Mouse (Mus musculus) intestine, embryonic 14.5 days (tissue): ENCODE results near the gene Abhd12. TPM values are rescaled to one million over a fixed set of nuclear protein-coding genes. Genes with fewer than 3 reads are reported as not detected.

ENCODE experiments used
- ATAC-seq: fragments of 200-750 bp; cut with Nextera tagmentation; replicated peaks from 2 replicates; pipeline ENCODE4 v1.8.0; 2017; ENCODE audit warnings: low read depth, moderate number of reproducible peaks, moderate TSS enrichment, moderate library complexity; ENCODE audit not compliant: low FRiP score, low TSS enrichment
- DNase-seq: peaks from one replicate; pipeline ENCODE4 v3.0.0-alpha.2; 2018; ENCODE audit warnings: low spot score
- H3K27ac ChIP-seq: fragments of 300-500 bp; sonication (generic); 2 replicates; pipeline ENCODE4 v1.5.1; 2014; ENCODE audit warnings: low read depth, mild to moderate bottlenecking, control low read depth
- H3K27me3 ChIP-seq: fragments of 300-500 bp; sonication (generic); replicated peaks from 2 replicates; pipeline ENCODE4 v1.6.1; 2014; ENCODE audit warnings: low read length, control low read depth; ENCODE audit not compliant: control insufficient read depth, insufficient read depth
- H3K36me3 ChIP-seq: fragments of 300-500 bp; sonication (generic); 2 replicates; pipeline ENCODE4 v1.6.1; 2014; ENCODE audit warnings: low read length, control low read depth; ENCODE audit not compliant: control insufficient read depth, insufficient read depth
- H3K4me1 ChIP-seq: fragments of 300-500 bp; sonication (generic); replicated peaks from 2 replicates; pipeline ENCODE4 v1.6.1; 2014; ENCODE audit warnings: low read length, control low read depth, mixed read lengths; ENCODE audit not compliant: control insufficient read depth, insufficient read depth
- H3K4me2 ChIP-seq: fragments of 300-500 bp; sonication (generic); 2 replicates; pipeline ENCODE4 v1.6.1; 2014; ENCODE audit warnings: low read length
- H3K4me3 ChIP-seq: fragments of 300-500 bp; sonication (generic); 2 replicates; pipeline ENCODE4 v1.5.1; 2014; ENCODE audit warnings: low read depth, low read length, control low read depth, mixed read lengths
- H3K9ac ChIP-seq: fragments of 300-500 bp; sonication (generic); 2 replicates; pipeline ENCODE4 v1.6.1; 2014; ENCODE audit warnings: mild to moderate bottlenecking, low read length
- H3K9me3 ChIP-seq: fragments of 300-500 bp; sonication (generic); 2 replicates; pipeline ENCODE4 v1.6.1; 2016; ENCODE audit warnings: low read length, control low read depth; ENCODE audit not compliant: control insufficient read depth
- WGBS: fragments of 180-500 bp; shearing (Covaris S2); extraction: QIAGEN DNeasy Blood & Tissue Kit; methylation state at CpG from one replicate; pipeline ENCODE4 v1.1.7; 2014; 5-methylcytosine and 5-hydroxymethylcytosine counted together
- polyA plus RNA-seq: library from polyadenylated mRNA; unstranded; fragments of >200 nt; fragmentation: Nextera tagmentation; extraction: Ambion mirVana; gene quantifications from 2 replicates; pipeline ENCODE4 v1.2.1, GENCODE M21; 2014

Gene Abhd12
- polyA plus RNA-seq, 1 experiment from 2014 or later = 52.1 TPM

DNA sequence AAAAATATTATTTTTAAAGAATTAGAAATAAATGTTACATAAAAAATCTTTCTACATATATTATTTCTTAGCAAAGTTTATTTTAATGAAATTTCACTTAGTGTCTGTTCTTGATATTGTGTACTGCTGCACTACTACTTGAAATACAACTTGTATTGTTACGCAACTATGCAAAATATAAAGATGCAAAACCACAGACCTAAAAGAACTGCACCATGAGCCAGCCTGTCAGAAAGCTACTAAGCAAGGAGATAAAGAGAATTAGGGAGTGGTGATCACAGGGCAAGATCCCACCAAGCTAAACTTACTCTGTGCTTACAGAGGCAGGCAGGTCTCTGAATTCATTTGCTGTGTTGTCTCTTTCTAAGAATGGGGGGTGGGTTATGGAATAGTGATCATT is 29.3 kb downstream of the Abhd12 start:
- no peak overlapping the region for H3K4me2 ChIP-seq
- no peak for ATAC-seq
- no peaks in the 10 kb centered on the region for H3K27me3 ChIP-seq
- H3K27ac ChIP-seq = no peak overlapping the region
- H3K4me1 ChIP-seq = no peaks in the 10 kb centered on the region
- no peak for DNase-seq
- no peak overlapping the region for H3K9ac ChIP-seq
- H3K4me3 ChIP-seq = no peak overlapping the region
- no peaks in the 10 kb centered on the region for H3K36me3 ChIP-seq
- H3K9me3 ChIP-seq = no peaks in the 10 kb centered on the region
- 98% methylated on average over 1 of the region's 1 CpGs for WGBS

GRCm38 (mm10) chr2:150874508-150874907 is 30.0 kb downstream of the Abhd12 start:
- Histone ChIP-seq H3K4me3 (no peak overlapping the region), H3K27me3 (no peaks in the 10 kb centered on the region), H3K27ac (no peak overlapping the region), H3K4me2 (no peak overlapping the region), H3K9ac (no peak overlapping the region), H3K9me3 (no peaks in the 10 kb centered on the region), H3K4me1 (no peaks in the 10 kb centered on the region), H3K36me3 (no peaks in the 10 kb centered on the region)
- no peak for DNase-seq
- ATAC-seq = no peak
- 88% methylated on average over 1 of the region's 1 CpGs for WGBS

- no peak overlapping the region for H3K4me2 ChIP-seq
- no peaks in the 10 kb centered on the region for H3K9me3 ChIP-seq
- no peak overlapping the region for H3K4me3 ChIP-seq
- H3K36me3 ChIP-seq = no peaks in the 10 kb centered on the region
- H3K27ac ChIP-seq = no peak overlapping the region
- 90% methylated on average over 1 of the region's 1 CpGs for WGBS
- no peak for ATAC-seq
- no peak overlapping the region for H3K9ac ChIP-seq
- no peaks in the 10 kb centered on the region for H3K27me3 ChIP-seq
- H3K4me1 ChIP-seq = no peaks in the 10 kb centered on the region
- DNase-seq = no peak
Measured at GRCm38 (mm10) chr2:150869446-150869845, 35.1 kb downstream of the Abhd12 start.

DNA sequence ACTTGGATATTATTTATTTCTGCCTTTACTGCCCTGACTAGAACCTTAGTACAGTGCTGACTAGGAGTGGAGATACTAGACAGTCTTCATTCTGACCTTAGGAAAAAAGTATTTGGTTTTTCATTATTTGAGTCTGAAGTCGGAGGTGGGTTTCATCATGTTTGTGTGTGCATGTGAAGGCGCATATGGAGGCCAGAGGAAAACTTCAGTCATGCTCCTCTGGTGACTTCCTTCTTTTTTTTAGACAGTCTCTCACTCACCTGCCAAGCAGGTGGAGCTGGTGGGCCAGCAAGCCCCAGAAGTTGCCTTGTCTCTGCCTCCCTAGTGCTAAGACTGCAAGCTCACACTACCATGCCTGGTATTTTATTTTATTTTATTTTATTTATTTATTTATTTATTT is 37.5 kb downstream of the Abhd12 start:
- DNase-seq (no peak), ATAC-seq (no peak)
- no peak overlapping the region for H3K4me3 ChIP-seq
- no peaks in the 10 kb centered on the region for H3K4me1 ChIP-seq
- no peaks in the 10 kb centered on the region for H3K9me3 ChIP-seq
- WGBS = 96% methylated on average over 2 of the region's 2 CpGs
- no peak overlapping the region for H3K9ac ChIP-seq
- no peak overlapping the region for H3K27ac ChIP-seq
- H3K27me3 ChIP-seq = no peaks in the 10 kb centered on the region
- no peaks in the 10 kb centered on the region for H3K36me3 ChIP-seq
- no peak overlapping the region for H3K4me2 ChIP-seq

DNA sequence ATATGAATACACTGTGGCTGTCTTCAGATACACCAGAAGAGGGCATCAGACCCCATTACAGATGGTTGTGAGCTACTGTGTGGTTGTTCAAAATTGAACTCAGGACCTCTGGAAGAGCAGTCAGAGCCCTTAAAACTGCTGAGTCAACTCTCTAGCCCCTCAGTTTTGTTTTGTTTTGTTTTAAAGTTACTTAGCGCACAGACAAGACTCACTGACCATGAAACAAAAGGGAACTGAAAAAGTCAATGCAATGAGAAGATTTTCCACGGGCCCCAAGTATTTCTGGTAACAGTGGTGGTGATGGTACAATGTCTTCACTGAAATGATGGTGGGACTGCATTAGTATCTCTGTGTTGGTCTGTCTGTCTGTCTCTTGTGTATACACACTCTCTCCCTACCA is 43.4 kb downstream of the Abhd12 start:
- Histone ChIP-seq H3K27me3 (no peaks in the 10 kb centered on the region), H3K36me3 (no peaks in the 10 kb centered on the region; the same call in 1 of the 2 replicates), H3K9ac (no peak overlapping the region), H3K4me2 (no peak overlapping the region), H3K4me1 (no peaks in the 10 kb centered on the region), H3K27ac (no peak overlapping the region), H3K9me3 (no peaks in the 10 kb centered on the region), H3K4me3 (no peak overlapping the region)
- DNase-seq (no peak), ATAC-seq (no peak)
- WGBS = 94% methylated on average over 2 of the region's 2 CpGs

DNA sequence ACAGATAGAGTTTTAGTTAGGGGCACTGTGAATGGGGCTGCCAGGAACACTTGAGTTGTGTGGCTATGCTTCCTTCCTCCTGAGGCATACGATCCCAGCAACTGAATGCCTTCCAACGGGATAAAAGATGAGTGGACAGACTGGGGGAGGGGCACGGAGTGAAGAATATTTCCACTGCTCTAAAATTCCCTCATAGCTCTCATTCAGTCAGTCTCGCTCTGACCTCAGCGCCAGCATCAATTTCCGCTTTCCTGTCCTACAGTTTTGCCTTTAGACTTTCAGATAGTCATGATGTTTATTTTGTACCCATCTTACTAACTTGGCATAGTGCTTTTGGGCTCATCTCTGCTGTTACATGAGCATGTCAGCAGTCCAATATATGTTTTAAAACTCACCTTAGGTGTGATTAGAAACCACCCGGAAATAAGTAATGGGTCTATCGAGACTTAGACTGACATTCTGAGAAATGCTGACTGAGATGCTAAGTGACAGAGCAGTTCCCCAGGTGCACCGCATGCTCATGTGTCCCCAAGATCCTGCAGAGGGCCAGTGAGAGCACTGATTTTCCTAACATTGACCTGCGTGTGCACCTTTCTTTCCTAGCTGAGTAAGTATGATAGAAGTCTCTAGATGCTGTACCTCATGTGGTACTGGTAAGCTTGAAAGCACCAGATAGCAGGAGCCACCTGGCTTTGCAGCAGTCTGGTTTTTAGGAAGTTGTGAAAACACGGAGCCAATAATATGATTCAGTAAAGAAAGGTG is 44.7 kb downstream of the Abhd12 start:
- no peak overlapping the region for H3K4me3 ChIP-seq
- H3K4me2 ChIP-seq = no peak overlapping the region
- H3K9me3 ChIP-seq = no peaks in the 10 kb centered on the region
- ATAC-seq (no peak), DNase-seq (no peak)
- H3K4me1 ChIP-seq = no peaks in the 10 kb centered on the region
- no peak overlapping the region for H3K27ac ChIP-seq
- H3K36me3 ChIP-seq = no peaks in the 10 kb centered on the region; the same call in 1 of the 2 replicates
- H3K9ac ChIP-seq = no peak overlapping the region
- no peaks in the 10 kb centered on the region for H3K27me3 ChIP-seq
- 82% methylated on average over 11 of the region's 11 CpGs for WGBS

DNA sequence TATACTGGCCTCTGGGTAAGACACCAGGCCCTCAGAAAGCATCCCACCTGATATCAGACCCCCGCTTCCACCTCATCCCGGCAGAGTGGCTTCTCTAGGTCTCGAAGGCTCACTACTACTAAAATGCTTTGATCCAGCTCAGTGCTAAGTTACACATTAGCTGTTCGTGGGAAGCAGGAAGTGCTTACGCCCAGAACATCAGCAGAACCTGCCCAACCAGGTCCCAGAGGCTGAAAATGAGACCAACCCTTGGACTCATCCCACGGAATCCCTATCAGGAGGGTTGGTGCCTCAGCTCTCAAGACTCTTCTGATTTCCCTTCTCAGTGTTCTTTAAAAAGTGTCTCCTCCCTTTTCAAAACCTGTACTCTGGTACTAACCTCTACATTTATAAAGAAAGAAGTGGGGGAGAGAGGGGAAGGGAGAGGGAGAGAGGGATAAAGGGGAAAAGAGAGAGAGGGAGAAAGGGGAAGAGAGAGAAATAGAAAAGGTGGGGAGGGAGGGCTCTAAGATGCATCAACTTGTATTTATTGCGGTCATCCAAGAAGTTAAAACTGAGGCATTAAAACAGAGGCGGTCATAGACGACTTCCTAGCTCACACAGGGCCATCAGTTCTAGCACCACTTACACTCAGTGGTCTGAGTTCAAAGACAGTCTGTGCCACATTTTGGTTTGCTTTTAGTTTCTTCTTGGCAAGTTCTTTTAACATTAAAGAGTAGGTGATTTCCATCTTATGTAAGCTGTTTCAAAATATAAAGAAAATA is 45.6 kb downstream of the Abhd12 start:
- no peak overlapping the region for H3K4me2 ChIP-seq
- DNase-seq (peak; percentile 57), ATAC-seq (peak; percentile 84)
- 72% methylated on average over 9 of the region's 9 CpGs for WGBS
- no peak overlapping the region for H3K4me3 ChIP-seq
- no peaks in the 10 kb centered on the region for H3K9me3 ChIP-seq
- no peaks in the 10 kb centered on the region for H3K27me3 ChIP-seq
- H3K36me3 ChIP-seq = no peaks in the 10 kb centered on the region; the same call in 1 of the 2 replicates
- H3K27ac ChIP-seq = no peak overlapping the region
- H3K9ac ChIP-seq = no peak overlapping the region
- no peaks in the 10 kb centered on the region for H3K4me1 ChIP-seq

GRCm38 (mm10) chr2:150855186-150855585 is 49.4 kb downstream of the Abhd12 start:
- Histone ChIP-seq H3K9ac (no peak overlapping the region), H3K4me3 (no peak overlapping the region), H3K36me3 (no peaks in the 10 kb centered on the region; the same call in 1 of the 2 replicates), H3K9me3 (no peaks in the 10 kb centered on the region), H3K4me1 (no peaks in the 10 kb centered on the region), H3K27ac (no peak overlapping the region), H3K4me2 (no peak overlapping the region), H3K27me3 (no peaks in the 10 kb centered on the region)
- no peak for ATAC-seq
- no peak for DNase-seq
